In genomic region chr19:7606801-7607689, GRCm38 (mm10) we compare ENCODE assay signal across 9 mouse cellular contexts. TPM values are rescaled to one million over a fixed set of nuclear protein-coding genes. Genes with fewer than 3 reads are reported as not detected.
A peak's percentile ranks its signal among the peaks of the same experiment; 100 is the strongest.
DNase-seq lines count a peak whose midpoint lies in the region; ATAC-seq and TF ChIP-seq lines count a peak whose summit lies in the region.
"Had no signal": no experiment of that assay in that cellular context is flagged by ENCODE, and none has a peak within 500 bp of the region (broad histone marks: within the 10 kb centered on the region; RNA-seq: fewer than 3 reads in every experiment).

TSS of gene Lgals12 (minus strand) at chr19:7607193.

- peaks cover 18% of the 10 kb centered on the region for H3K4me1 ChIP-seq in brown adipose tissue, adult 24 weeks (ENCODE audit: control insufficient read depth, insufficient read depth, insufficient read length, low read length)
- H3K4me1 ChIP-seq in heart, postnatal 0 days (ENCODE audit: control insufficient read depth, insufficient read depth) = peaks cover 20% of the 10 kb centered on the region
- H3K4me1 ChIP-seq in limb, embryonic 10.5 days = peaks cover 33% of the 10 kb centered on the region
- H3K4me1 ChIP-seq in midbrain, embryonic 15.5 days = peaks cover 28% of the 10 kb centered on the region

- DNase-seq in gastrocnemius, adult 2 months = no peak
- DNase-seq in gastrocnemius, postnatal 25 days = no peak
- no peak for DNase-seq in heart, postnatal 0 days (ENCODE audit: low spot score)
- DNase-seq in limb, embryonic 10.5 days (ENCODE audit: low spot score) = peak; percentile 58
- no peak for DNase-seq in spleen, postnatal 10 days (ENCODE audit: low spot score in 2 of 2)

- H3K4me3 ChIP-seq in gastrocnemius, adult 2 months = peak within 1 kb of the TSS; percentile 54
- H3K4me3 ChIP-seq in brown adipose tissue, adult 24 weeks (ENCODE audit: insufficient read depth, low read depth, low read length) = peak within 1 kb of the TSS; percentile 61
- peak within 1 kb of the TSS; percentile 9; the same call in 1 of the 2 replicates for H3K4me3 ChIP-seq in heart, postnatal 0 days (ENCODE audit: low read depth, low read length)
- peak within 1 kb of the TSS; percentile 47 for H3K4me3 ChIP-seq in limb, embryonic 10.5 days
- H3K4me3 ChIP-seq in midbrain, embryonic 15.5 days = peak within 1 kb of the TSS; percentile 35

- no peaks in the 10 kb centered on the region for H3K27me3 ChIP-seq in heart, postnatal 0 days (ENCODE audit: control insufficient read depth, insufficient read depth, low read length)
- peaks cover 37% of the 10 kb centered on the region for H3K27me3 ChIP-seq in limb, embryonic 10.5 days (ENCODE audit: low read depth, poor library complexity, severe bottlenecking)
- 0 out of 2 replicates have a peak, but pooled peaks cover 4% of the 10 kb centered on the region for H3K27me3 ChIP-seq in midbrain, embryonic 15.5 days (replicated peaks)

- TF ChIP-seq CTCF in gastrocnemius, adult 2 months (IDR thresholded peaks at IDR 0.05) = no peak
- no peak for TF ChIP-seq CTCF in heart, postnatal 0 days (IDR thresholded peaks at IDR 0.05; ENCODE audit: low read depth)

- H3K9me3 ChIP-seq in heart, postnatal 0 days (replicated peaks; ENCODE audit: control insufficient read depth, low read length) = no peaks in the 10 kb centered on the region
- no peaks in the 10 kb centered on the region for H3K9me3 ChIP-seq in limb, embryonic 10.5 days (replicated peaks)
- no peaks in the 10 kb centered on the region for H3K9me3 ChIP-seq in midbrain, embryonic 15.5 days

- no peaks in the 10 kb centered on the region for H3K36me3 ChIP-seq in heart, postnatal 0 days (replicated peaks; ENCODE audit: control insufficient read depth, insufficient read depth, low read length)
- no peaks in the 10 kb centered on the region for H3K36me3 ChIP-seq in limb, embryonic 10.5 days
- H3K36me3 ChIP-seq in midbrain, embryonic 15.5 days (replicated peaks) = no peaks in the 10 kb centered on the region

- H3K4me2 ChIP-seq in heart, postnatal 0 days (ENCODE audit: low read depth, low read length) = peak within 1 kb of the TSS; percentile 57
- H3K4me2 ChIP-seq in midbrain, embryonic 15.5 days = peak within 1 kb of the TSS; percentile 66

- H3K27ac ChIP-seq in gastrocnemius, adult 2 months = no peak within 1 kb of the TSS
- peak within 1 kb of the TSS; percentile 94 for H3K27ac ChIP-seq in brown adipose tissue, adult 24 weeks (replicated peaks; ENCODE audit: low read depth, low read length)
- no peak within 1 kb of the TSS for H3K27ac ChIP-seq in heart, postnatal 0 days (ENCODE audit: low read depth)
- peak within 1 kb of the TSS; percentile 83 for H3K27ac ChIP-seq in limb, embryonic 10.5 days
- H3K27ac ChIP-seq in midbrain, embryonic 15.5 days = peak within 1 kb of the TSS; percentile 63

- ATAC-seq in heart, postnatal 0 days (ENCODE audit: insufficient read depth, low read depth) = peak; percentile 54; the same call in 1 of the 2 replicates
- peak; percentile 72 for ATAC-seq in midbrain, embryonic 15.5 days (replicated peaks)
- no peak for ATAC-seq in CD4-positive, CD25-positive, alpha-beta regulatory T cell, adult 4 months

- TF ChIP-seq EP300 in heart, postnatal 0 days (IDR thresholded peaks at IDR 0.05; ENCODE audit: low read depth) = no peak

- no peak within 1 kb of the TSS for H3K9ac ChIP-seq in heart, postnatal 0 days (replicated peaks; ENCODE audit: low read depth, low read length)
- H3K9ac ChIP-seq in midbrain, embryonic 15.5 days = peak within 1 kb of the TSS; percentile 18; the same call in 1 of the 2 replicates

- intact Hi-C loops in gastrocnemius, adult 2 months (cut with DNase I) = no loop called here

- 4% methylated on average over 15 of the region's 15 CpGs for WGBS in heart, postnatal 0 days
- 5% methylated on average over 15 of the region's 15 CpGs for WGBS in limb, embryonic 10.5 days
- 7% methylated on average over 15 of the region's 15 CpGs for WGBS in midbrain, embryonic 15.5 days

RNA-seq across cellular contexts. Expression of gene Lgals12, which starts in this region (rescaled TPM):
- under 1 TPM; 0.13 to 0.20 TPM for total RNA-seq in gastrocnemius, adult 2 months (2021)
- total RNA-seq in gastrocnemius, postnatal 25 days (2021) = 1 to 10 TPM in 1 of 2 experiments, under 1 TPM in 1; 0.20 to 6.1 TPM
- 78.7 and 93.6 TPM in 2 replicates for polyA plus RNA-seq in brown adipose tissue, adult 24 weeks (2012; ENCODE audit: insufficient read depth, insufficient read length, missing spikeins)
- not detected in 2 replicates for total RNA-seq in heart, postnatal 0 days (2014; rRNA removed; ENCODE audit: low replicate concordance)
- 0.04 and 0.05 TPM in 2 replicates for polyA plus RNA-seq in heart, postnatal 0 days (2015; fragmentation: Nextera tagmentation; extraction: Ambion mirVana)
- polyA plus RNA-seq in limb, embryonic 10.5 days (2016; fragmentation: Nextera tagmentation; extraction: Ambion mirVana) = 0.21 and 0.84 TPM in 2 replicates
- 0.29 and 0.34 TPM in 2 replicates for polyA plus RNA-seq in midbrain, embryonic 15.5 days (2015; fragmentation: Nextera tagmentation; extraction: Ambion mirVana)
- not detected for polyA plus RNA-seq in CD4-positive, CD25-positive, alpha-beta regulatory T cell, adult 4 months (2017; shearing (Covaris generic))
- polyA plus RNA-seq: C2C12 had no signal

Comparison
In these comparisons a context has a peak if more than half of its experiments do, and no peak if none do; other contexts are left out.
1. RNA of gene Lgals12 (polyA plus RNA-seq): 78.7 to 93.6 TPM in brown adipose tissue, adult 24 weeks; 0.21 to 0.84 TPM in limb, embryonic 10.5 days, 0.29 to 0.34 TPM in midbrain, embryonic 15.5 days, 0.04 to 0.05 TPM in heart, postnatal 0 days and not detected in CD4-positive, CD25-positive, alpha-beta regulatory T cell, adult 4 months; every median in the first group is over 10 times any median in the second.
2. Peak in ATAC-seq, H3K4me3 ChIP-seq and H3K4me2 ChIP-seq in heart, postnatal 0 days; RNA of the gene not detected or under 1 TPM.
3. Peak in DNase-seq, H3K4me3 ChIP-seq and H3K27ac ChIP-seq in limb, embryonic 10.5 days; RNA of the gene not detected or under 1 TPM.
4. Peak in ATAC-seq, H3K4me3 ChIP-seq, H3K27ac ChIP-seq, H3K9ac ChIP-seq and H3K4me2 ChIP-seq in midbrain, embryonic 15.5 days; RNA of the gene not detected or under 1 TPM.
5. H3K4me3 ChIP-seq: peak in every context shown above with its lines; median percentile 61 in brown adipose tissue, adult 24 weeks; 54 in gastrocnemius, adult 2 months; 47 in limb, embryonic 10.5 days; 35 in midbrain, embryonic 15.5 days; 9 in heart, postnatal 0 days.